Mouse (Mus musculus): ENCODE results near the gene Hoxd8. TPM values are rescaled to one million over a fixed set of nuclear protein-coding genes. Genes with fewer than 3 reads are reported as not detected.

Hoxd8 gene
- polyA plus RNA-seq (2015; fragmentation: Nextera tagmentation; extraction: Ambion mirVana) = 1.1 TPM in 2 replicates

DNA sequence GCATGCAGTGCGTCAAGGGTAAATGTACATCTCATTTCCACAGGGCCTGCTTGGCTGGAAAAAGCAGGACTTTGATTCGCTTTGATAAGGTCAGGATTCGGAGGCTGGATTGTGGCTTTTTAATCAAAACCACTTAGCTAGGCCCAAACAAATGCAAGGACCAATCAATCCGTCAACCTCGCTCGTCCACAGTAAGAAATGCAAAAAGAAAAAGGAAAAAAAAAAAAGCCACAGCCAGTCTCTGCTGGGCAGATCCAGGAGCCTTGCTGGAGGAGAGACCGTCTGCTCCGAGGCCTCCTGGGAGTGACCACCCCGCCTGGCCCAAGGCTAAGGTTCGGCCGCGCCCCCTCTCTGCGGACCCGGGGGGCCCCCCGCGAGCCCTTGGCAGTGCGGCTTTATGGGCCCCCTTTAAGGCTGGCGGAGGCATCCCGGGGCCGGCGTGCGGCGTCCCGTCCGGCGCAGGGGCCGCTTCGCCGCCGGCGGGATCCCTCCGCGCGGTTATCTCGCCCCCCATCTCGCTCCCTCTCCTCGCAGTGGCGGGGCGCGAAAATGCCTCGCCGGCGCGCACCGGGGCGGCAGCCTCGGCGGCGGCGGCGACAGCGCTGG, at the start of gene Hoxd8:
Gene Hoxd8 (plus strand): TSS at position 223 of the 606 bp plus-strand sequence.

DNA sequence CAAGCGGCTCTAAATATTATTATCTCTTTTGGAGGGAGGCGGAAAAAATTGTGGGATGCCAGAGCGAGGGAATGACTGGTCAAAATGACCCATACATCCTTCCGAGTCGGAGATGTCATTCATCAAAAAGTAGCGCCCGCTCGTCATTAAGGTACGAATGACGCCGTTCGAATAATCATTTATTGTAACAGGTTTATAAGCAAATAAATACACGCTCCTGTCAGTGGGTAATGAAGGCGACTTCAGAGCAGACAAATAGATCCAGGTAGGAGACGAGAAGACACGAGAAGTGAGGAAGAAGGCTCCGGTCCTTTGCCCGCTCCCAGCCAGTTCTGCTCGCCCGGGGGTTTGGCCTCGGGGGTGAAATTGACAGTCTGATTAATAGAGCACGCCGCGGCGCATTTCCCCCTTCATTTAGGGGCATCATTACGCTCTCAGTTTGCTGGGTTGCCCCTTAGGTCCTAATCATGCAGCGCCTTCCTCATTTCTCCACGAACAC, 44.9 kb upstream of the Hoxd8 start, which contains the start of gene Evx2:
Gene Evx2 (minus strand): TSS at position 51 of the 499 bp plus-strand sequence.

DNA sequence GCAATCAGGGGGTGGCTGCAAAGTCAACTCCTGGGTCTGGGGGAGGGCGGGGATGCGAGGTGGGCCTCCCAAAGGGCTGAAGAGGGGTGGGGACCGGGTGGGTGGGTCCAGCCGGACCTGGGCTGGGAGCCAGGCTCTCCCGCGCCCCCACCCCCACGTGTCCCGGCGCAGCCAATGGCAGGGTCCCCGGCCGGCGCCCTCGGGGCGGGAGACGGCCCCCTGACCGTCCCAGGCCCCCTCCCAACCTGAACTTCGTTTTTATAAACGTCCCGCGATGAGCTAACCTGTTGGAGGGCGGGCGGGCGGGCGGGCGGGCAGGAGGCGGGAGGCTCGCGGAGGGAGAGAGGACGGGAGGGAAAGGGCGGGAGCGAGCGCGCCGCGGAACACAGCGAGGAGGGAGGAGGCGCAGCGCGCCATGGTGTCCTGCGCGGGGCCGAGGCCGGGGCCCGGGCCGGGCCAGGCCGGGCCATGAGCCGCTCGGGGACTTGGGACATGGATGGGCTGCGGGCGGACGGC, 36.5 kb upstream of the Hoxd8 start, which contains the start of gene Hoxd13:
Gene Hoxd13 (plus strand): TSS at position 469 of the 516 bp plus-strand sequence.

DNA sequence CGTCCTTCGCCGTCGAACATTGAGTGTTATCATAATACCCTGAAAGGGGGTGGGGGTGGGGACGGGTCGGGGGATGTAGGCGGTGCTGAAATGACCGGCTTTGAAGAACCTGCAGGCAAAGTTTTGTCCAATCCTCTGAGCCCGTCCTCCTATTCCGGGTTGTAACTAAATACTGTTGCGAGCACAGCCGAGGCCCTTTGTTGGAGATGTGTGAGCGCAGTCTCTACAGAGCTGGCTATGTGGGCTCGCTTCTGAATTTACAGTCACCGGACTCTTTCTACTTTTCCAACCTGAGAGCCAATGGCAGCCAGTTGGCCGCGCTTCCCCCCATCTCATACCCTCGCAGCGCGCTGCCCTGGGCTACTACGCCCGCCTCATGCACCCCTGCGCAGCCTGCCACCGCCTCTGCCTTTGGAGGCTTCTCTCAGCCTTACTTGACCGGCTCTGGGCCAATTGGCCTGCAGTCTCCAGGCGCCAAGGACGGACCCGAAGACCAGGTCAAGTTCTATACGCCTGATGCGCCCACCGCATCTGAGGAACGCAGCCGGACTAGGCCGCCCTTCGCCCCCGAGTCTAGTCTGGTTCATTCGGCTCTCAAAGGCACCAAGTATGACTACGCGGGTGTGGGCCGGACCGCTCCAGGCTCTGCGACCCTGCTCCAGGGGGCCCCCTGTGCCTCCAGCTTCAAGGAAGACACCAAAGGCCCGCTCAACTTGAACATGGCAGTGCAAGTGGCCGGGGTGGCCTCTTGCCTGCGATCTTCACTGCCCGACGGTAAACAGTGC, 29.3 kb upstream of the Hoxd8 start, which contains the start of gene Hoxd12:
Gene Hoxd12 (plus strand): TSS at position 133 of the 785 bp plus-strand sequence.

DNA sequence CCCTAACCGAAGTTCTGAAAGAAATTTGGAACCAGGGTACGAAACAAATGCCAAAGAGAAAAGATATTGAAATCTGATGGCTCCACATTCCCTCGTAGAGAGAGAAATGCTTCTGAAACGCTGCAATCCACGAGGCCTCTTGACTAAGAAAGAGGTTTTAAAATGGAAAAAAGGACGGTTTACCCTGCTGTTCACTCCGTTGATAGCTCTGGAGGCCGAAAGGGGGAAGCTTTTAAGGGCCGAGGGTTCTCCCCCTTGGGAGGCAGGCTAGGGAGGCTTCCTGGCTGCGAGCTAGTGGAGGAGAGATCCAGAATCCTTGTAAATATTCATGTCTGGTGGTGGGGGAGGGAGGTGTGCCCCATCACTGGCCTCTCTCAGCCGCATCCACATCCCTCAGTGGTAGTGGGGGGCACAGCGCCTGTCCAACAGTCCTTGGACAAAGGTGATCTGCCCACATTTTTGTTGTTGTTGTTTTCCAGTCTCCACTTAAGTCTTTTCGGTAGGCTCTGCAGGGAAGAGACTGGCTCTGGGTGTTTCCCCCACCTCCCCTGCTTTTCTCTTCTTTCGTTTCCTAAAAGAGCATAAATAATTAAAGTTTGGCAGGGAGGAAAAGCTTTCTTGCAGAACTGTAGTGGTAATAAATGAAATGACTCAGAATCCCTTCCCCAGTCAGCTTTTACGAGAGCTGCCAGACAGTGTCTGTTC, 25.4 kb upstream of the Hoxd8 start, which contains the start of gene Hoxd11:
Gene Hoxd11 (plus strand): TSS at position 667 of the 705 bp plus-strand sequence.

DNA sequence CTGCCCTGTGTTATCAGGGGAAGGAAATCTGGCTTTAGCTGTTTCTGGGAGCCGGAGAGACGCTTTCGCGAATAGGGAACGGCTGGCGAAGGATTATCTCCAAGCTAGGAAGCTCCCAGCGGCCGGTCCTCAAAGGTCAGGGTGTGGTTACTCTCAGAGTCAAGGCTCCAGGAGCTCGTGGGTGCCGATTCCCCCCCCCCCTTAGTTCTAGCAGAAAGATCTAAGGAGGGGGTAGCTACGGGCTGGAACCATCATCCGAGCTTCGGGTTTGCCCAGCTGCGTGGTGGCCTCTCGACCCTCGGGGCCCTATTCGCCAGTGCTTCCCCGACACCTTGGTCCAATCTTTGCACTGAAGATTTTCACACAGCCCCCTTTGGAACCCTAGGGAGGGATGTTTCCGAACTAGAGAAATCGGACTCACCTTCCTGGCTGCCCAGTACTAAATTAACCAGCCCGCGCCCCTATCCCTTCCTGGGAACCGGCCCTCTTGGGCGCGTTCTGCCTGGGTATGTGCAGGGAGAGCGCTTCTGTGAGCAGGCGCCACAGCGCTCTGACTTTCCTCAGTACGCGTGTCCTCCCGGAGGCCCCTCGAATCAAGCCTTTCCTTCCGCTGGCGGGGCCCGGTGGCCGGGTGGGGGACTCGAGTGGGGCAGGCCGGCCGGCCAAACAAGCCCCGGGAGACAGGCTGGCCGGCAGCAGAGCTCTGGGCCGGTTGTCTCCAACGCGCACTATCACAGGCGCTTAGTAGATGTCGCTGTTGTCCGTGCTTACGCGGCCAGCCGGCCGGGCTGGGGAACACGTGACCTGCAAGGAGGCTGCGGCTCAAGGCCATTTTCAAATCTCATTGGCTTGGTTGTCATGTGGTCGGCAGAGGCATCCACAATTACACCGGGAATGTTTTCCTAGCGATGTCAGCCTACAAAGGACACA, 13.1 kb upstream of the Hoxd8 start, which contains the start of gene Hoxd10:
Gene Hoxd10 (plus strand): TSS at position 903 of the 930 bp plus-strand sequence.

DNA sequence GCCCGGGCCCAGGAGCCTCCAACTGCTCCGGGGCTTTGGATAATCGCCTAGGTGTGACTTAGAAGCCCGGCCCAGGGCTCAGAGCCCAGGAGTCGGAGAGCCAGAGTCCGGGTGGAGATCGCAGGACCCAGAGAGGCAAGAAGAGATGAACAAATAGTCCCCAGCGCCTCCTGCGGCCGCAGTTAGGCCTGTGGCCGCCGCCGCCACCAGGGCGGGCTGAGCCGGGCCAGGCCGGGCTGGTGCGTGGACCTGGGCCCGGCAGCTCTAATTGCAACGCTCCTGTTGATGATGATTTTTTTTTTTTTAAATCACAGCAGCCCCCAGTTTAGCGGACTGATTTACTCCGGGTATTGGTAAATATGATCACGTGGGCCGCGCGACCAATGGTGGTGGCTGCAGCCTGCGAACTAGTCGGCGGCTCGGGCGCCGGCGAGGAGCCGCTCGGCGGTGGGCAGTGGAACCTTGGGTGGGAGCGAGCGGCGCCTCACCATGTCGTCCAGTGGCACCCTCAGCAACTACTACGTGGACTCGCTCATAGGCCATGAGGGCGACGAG, 6.8 kb upstream of the Hoxd8 start, which contains the start of gene Hoxd9:
Gene Hoxd9 (plus strand): TSS at position 161 of the 555 bp plus-strand sequence.

DNA sequence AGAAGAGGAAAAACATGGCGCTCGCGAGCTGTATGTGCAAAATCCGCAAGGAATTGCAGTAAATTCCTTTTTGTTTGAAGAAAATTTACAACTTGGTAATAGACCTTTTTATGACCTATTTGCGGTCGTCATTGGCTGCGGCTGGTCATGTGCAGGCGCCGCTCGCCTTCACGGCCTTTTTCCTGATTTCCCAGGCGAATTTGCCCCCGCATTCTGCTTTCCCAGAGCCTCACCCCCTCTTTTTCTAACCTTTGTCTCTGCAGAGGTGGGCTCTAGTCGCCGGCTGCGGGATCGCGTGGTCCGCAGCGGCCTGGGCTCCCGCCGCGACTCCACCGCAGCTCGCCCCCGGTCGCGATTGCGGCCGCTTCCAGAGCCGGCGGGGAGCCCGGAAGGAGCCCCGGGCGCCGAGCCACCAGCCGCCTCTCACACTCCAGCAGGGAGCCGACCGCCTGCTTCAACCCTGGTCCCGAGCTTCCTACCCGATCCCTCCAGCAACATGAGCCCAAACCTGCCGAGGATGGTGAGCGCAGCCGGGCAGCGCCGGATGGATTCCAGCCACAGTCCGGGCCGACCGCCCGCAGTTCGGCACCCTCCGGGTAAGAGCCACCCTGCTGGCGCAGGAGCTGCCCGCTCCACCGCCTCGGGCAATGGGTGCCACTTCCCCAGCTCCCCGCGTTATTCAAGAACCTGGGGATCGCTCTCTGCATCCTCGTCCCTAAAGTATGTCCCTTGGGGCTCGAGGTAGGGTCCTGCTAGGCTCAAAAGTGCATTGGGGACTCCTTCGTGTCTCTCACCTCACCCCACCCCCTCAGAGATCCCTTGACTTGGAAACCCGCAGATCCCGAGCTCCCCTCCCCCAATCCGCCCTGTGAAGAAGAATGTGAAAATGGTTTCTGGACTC, 7.6 kb downstream of the Hoxd8 start, which contains the start of the genes Hoxd3 and Hoxd4:
Gene Hoxd3 (plus strand): TSS at position 207 of the 901 bp plus-strand sequence.
Gene Hoxd4 (plus strand): TSS at position 209 of the 901 bp plus-strand sequence.

DNA sequence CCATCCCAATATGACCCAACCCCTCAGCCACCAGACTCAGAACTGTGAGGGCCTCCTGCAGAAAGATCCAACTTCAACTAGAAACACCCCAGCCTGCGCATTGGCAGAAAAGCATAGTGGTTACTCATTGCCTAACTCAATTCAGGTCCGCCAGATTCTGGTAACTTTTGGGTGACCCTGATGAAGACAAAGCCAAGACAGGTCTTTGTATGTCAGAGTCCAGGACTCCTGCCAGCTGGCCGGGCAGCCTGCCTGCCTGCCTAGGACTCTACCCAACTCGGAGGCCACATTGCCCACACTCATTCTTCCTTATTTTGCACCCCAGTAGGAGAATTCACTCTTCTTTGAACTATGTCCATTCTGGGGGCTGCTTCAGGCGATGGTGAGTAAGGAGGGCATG, 22.1 kb downstream of the Hoxd8 start, which contains the start of gene Gm28230:
Gene Gm28230 (plus strand): TSS at position 178 of the 400 bp plus-strand sequence.

MicroRNAs within 50 kb of the gene (microRNA counts, 519-probe panel; counts per million panel counts)
- microRNA mmu-miR-10b = 4,795 counts per million, percentile 30 among the panel's probes with 10 or more counts

Other genes with a start within 250 kb of the Hoxd8 start
- 24.8 and 27.6 TPM in 2 replicates for gene Lnpk, start 125.2 kb upstream of the Hoxd8 start, polyA plus RNA-seq (2015; fragmentation: Nextera tagmentation; extraction: Ambion mirVana)
- not detected in 2 replicates for gene Evx2, start 45.1 kb upstream of the Hoxd8 start, polyA plus RNA-seq (2015; fragmentation: Nextera tagmentation; extraction: Ambion mirVana)
- gene Hoxd13, start 36.3 kb upstream of the Hoxd8 start, polyA plus RNA-seq (2015; fragmentation: Nextera tagmentation; extraction: Ambion mirVana) = not detected in 2 replicates
- gene Hoxd12, start 29.6 kb upstream of the Hoxd8 start, polyA plus RNA-seq (2015; fragmentation: Nextera tagmentation; extraction: Ambion mirVana) = not detected in 2 replicates
- gene Hoxd11, start 25.1 kb upstream of the Hoxd8 start, polyA plus RNA-seq (2015; fragmentation: Nextera tagmentation; extraction: Ambion mirVana) = not detected in 2 replicates
- 0.11 TPM in 1 of 2 replicates, not detected in the other for gene Hoxd10, start 12.7 kb upstream of the Hoxd8 start, polyA plus RNA-seq (2015; fragmentation: Nextera tagmentation; extraction: Ambion mirVana)
- 0.41 and 0.46 TPM in 2 replicates for gene Hoxd9, start 6.9 kb upstream of the Hoxd8 start, polyA plus RNA-seq (2015; fragmentation: Nextera tagmentation; extraction: Ambion mirVana)
- gene Hoxd3, start 7.3 kb downstream of the Hoxd8 start, polyA plus RNA-seq (2015; fragmentation: Nextera tagmentation; extraction: Ambion mirVana) = 0.06 TPM in 2 replicates
- gene Hoxd4, start 7.3 kb downstream of the Hoxd8 start, polyA plus RNA-seq (2015; fragmentation: Nextera tagmentation; extraction: Ambion mirVana) = 0.08 and 0.28 TPM in 2 replicates
- gene Gm28230, start 22.1 kb downstream of the Hoxd8 start, polyA plus RNA-seq (2015; fragmentation: Nextera tagmentation; extraction: Ambion mirVana) = not detected in 2 replicates
- gene Hoxd1, start 58.4 kb downstream of the Hoxd8 start, polyA plus RNA-seq (2015; fragmentation: Nextera tagmentation; extraction: Ambion mirVana) = not detected in 2 replicates
- gene Mtx2, start 121.2 kb downstream of the Hoxd8 start, polyA plus RNA-seq (2015; fragmentation: Nextera tagmentation; extraction: Ambion mirVana) = 73.2 and 73.5 TPM in 2 replicates